Mouse (Mus musculus) embryo, embryonic 11.5 days (tissue): Measurements from ENCODE around the gene Exoc6.
"Not testable (repeated sequence)": the region's sequence is repeated elsewhere in the genome, so short reads cannot be mapped to it uniquely, and the experiment has no call there.

Source experiments
- DNase-seq: peaks from one replicate; pipeline ENCODE4 v3.0.0-alpha.2; 2012; ENCODE audit warnings: low read depth, low spot score

Exoc6 gene

DNA sequence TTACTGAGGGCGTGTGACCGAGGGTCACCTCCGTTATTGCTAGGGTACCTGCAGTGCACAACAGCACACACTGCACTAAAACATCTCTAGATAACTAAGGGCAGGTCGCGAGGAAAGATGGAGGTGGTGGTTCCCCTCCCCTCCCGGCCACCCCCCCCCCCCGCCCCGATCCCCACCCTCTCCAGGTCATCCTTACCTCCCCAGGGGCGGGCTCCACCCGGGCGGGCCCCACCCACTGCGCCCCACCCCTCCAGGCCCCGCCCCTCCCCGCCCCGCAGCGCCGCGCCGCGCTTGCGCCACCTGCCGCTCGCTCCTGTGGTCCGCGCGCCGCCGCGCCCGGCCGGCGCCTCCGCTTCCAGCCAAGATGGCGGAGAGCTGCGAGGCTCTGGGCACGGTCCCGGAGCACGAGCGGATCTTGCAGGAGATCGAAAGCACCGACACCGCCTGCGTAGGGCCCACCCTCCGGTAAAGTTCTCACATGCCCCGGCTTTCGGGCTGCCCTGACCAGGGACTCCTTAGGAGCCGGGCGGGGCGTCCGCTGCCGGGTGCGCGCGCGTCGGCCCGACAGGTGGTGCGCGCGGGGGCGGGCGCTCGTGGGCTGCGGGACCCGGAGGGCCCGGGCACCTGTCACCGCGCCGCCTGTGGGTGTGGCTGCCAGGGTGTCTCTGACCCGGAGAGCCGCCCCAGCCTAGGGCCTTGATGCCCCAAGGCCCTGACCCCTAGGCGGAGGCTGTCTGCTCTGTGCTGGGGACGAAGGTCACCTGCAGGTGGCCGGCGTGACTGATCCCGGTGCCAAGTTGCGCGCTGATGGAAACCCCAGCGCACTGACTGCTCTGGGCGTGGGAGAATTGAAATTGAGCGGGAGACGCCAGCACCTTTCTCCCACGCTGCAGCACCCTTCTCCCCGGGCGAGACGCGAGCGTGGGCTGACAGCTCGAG, at the start of gene Exoc6:
Gene Exoc6 (plus strand): TSS at position 318 of the 939 bp plus-strand sequence.
- peak; percentile 67 for DNase-seq

DNA sequence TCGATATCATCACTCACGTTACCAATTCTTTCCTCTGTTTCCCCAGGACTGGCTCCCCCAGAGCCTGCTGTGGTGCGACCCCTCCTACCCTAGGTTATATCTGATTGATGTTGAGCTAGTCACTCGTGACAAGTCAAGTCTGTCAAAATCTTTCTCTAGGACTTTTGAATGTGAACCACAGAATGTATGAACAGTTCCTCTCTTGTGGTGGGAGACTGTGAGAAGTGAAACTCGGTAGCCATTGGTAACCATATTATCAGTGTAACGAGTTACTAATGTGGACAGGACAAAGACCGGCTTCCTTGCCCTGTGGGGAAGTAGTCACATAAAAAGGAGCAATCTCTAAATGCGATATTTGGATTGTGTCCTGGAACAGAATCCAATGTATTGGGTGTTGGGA, 47.2 kb upstream of the Exoc6 start:
- no peak for DNase-seq

DNA sequence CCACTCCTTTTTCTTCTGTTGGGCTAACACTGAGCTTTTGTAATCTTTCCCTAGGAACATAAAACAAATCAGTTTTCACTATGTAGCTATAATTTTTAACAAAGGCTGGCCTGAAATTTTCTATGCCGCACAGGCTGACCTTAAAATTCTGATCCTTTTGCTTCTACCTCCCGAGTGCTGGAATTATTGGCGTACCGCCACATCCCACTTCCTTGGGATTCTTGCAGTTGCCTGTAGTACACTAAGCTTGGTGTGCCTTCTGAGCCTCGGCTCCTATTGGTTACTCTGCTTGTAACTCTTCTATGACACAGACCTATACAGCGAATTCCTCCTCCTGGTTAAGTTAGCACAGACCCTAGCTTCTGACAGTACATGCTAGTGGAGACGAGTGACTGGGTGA, 44.2 kb upstream of the Exoc6 start:
- no peak for DNase-seq

DNA sequence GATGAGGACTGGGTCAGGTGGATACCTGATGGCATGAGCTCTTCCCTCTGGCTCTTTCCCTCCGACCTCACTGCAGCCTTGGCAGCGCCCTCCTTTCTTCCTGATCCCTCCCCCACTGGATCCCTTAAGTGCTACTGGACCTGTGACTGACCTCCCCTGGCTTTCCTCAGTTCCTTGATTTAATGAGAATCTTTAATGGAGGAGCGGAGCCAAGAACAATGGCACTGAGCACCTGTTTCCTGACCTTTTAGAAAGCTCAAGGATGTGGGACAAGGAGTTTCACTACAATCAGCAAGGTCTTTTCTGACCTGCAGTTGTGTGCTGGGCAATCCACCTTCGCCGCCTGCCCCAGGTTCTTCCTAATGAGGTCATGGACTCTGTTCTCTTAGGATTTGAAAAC, 43.6 kb upstream of the Exoc6 start:
- no peak for DNase-seq

DNA sequence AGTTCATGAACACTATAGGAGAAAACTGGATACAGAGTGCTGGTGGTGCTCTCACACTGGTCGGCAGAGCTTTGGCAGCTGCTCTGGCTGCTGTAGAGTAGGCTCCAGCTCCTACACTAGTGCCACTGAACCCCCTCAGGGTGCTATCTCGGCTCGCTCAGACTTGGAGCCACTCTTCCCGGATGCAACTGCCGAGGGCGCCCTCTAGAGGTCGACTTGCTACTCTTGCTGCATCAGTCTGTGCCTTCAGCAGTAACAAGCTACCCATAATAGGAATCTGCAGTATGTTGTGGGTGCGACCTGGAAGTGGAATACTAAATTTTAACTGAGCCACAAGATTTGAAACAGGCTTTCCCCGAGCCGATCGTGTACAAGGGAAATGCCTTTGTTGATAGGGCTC, 40.5 kb upstream of the Exoc6 start:
- DNase-seq = peak; percentile 67

DNA sequence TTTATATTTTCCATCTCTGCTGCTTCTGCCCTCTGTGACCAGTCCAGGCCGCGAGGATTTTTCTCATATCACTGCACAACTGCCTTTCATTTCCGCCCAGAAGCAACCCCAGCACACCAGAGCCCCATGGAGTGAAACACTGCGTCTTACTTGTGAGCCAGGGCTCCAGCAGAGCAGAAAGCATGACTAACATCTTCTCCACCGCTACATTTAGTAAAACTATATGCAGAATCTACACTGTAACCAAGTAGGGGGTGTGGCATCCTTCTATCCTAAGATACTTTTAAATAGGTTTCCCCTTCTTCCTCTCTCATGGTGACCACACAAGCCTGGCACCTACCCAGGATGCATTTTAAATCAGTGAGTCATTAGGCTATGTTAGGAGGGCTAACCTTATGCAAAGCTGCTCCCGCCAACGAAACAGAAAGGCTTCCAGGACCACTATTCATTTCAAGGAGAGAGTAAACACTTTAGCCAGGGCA, 35.4 kb upstream of the Exoc6 start:
- no peak for DNase-seq

DNA sequence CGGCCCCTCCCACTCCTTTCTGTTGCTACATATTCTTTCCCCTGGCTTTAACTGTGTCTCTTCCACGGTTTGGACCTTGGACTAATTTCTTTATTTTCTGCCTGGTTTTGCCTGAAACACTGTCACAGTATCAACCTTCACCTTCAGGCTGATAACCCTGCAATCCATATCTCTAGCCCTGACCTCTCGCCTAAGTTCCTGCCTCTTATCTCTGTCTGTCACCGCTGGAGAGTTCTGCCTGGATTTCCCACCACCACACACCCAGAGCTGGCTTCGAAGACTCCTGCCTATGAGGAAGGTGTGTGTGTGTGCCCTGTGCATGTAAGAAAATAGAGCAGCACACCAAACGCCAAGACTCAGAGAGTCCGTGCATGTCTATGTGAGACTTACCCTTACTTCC, 32.8 kb upstream of the Exoc6 start:
- DNase-seq = no peak

DNA sequence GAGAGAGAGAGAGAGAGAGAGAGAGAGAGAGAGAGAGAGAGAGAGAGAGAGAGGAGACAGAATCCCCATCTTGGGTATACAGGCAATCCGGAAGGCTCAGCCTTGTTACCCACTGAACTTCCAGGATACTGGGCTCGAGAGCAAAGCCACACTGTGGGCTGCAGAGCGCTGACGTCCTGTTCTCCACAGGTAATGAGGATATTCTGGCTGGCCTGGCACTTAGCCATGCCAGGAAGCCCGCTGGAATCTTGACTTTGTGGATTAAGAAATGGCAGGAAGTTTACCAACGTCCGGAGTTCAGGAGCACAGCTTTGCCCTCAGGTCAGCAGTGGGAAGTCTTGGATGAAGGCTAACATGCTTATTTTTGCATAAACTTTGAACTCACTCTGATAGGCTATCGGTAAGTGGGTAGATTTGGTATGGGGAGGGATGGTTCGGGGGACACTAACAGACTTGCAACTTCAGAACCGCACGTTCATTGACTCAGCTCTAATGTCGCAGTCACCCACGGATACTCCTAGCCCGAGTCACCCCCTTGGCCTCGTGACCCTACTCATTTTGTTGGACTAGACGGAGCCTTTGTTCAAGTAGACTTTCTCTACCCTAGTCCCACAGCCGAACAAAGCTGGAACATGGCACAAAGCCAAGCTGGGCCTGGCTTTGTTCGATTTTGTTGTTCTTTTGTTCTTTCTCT, 29.3 kb upstream of the Exoc6 start:
- no peak for DNase-seq

DNA sequence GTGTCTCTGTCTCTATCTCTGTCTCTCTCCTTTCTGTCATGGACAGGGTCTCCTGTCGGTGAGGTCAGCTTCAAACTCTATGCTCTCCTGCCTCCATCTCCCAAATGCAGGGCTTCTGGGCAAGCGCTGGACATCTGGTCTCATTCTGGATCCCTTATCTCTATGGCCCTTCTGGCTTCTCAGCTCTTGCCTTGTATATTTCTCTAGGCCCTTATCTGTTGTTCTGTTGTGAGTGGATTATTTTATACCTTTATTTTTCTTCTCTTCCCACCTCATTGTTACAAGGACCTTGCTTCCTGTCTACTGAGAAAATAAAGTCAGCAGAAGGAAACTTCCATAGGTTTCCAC, 28.8 kb upstream of the Exoc6 start:
- no peak for DNase-seq

DNA sequence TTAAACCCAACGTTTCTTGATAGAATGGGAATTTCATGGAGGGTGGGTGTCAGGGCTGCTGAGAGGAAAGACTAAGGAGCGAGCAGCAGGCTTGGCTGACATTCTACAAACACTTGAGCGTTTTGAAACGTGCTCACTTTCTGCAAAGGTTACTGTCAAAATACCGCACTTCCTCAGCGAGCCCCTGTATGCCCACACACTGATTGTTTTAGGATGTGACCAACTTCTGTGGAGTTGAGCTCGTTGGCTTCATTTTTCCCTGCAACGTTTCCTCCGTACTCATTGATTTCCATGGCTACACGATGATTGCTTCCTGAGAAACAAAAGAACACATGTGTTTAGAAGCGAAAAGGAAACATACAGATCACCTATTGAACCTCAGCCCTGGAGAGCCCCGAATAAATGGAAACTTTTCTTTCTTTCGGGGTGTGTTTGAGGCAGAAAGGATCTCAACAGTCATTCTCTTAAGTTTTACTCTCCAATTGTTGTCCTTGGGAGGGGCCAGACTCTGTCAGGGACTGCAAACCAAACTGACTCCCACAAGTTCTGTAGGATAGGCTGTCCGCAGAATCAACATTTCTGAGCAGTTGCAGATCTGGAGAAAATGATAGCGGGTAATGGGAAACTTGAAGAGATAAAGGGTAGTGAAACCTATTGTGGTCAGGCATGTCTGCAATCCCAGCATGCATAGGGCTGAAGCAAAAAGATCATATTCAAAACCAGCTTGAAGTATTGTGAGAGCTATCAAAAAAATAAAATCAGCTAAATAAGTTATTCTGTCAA, 26.7 kb upstream of the Exoc6 start:
- no peak for DNase-seq

DNA sequence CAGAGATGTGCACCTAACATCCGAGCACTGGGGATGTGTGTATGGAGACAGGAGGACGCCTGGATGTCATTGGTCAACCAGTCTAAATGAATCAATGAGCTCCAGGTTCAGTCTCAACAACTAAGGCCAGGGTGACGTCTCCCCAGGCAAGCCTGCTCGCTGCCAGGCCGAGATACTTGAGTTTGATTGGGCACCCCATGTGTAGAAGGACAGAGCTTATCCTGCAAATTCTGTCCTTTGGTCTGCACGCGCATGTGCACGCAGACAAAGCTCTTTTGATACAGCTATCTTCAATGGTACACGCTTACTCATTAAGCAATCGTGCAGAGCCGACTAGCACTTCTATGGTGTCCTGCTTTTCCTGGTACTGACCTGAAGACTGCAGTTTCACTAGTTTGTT, 24.3 kb upstream of the Exoc6 start:
- DNase-seq = no peak

DNA sequence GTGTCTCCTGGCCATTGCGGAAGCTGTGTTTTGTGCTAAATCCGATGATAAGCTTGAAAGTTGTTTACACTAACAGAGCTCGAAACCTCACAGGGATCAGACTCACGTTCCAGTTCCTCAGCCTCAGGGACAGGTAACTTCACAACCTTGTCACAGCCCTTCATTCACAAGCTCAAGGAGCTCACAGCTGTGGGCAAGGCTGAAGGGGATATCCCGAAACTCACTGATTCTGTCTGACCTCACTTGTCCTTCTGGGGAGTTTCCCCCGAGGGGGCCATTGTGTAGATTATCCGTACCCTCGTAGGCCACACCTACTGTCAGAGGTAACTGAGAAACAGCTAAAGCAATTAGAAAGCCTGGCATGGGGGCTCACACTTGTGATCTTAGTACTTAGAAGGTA, 23.4 kb upstream of the Exoc6 start:
- DNase-seq = no peak

DNA sequence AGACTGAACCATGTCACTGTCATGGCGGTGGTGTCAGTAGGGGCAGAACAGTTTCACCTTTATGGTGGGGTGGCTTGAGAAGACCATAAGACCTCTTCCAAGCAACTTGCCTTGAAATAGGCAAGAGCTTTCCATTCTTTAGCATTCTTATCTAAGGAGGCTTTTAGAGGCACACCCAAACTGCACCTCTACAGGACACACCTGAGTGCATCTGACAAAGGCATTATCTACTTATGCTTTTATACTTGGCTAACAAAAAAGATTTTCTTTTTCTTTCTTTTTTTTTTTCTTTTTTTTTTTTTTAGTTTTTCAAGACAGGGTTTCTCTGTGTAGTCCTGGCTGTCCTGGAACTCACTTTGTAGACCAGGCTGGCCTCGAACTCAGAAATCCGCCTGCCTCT, 22.5 kb upstream of the Exoc6 start:
- not testable (repeated sequence) for DNase-seq

DNA sequence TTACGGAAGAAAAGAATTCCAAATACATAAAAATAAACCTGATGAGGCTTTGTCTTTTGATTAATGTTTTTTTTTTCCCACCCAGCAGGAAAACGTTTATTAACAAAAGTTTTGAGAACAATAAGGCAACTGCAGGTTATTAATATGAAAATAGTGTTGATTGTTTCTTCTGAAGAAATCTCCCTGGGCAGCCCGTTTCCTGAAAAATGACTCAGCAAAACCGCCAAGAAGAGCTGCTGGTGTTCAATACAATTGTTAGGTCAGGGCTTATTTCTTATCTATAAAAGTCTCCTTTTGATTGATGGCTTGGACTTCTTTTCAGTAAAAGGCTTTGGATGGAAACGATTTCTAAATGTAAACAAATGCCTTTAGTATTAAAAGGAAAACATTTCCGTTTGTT, 21.6 kb upstream of the Exoc6 start:
- DNase-seq = no peak

DNA sequence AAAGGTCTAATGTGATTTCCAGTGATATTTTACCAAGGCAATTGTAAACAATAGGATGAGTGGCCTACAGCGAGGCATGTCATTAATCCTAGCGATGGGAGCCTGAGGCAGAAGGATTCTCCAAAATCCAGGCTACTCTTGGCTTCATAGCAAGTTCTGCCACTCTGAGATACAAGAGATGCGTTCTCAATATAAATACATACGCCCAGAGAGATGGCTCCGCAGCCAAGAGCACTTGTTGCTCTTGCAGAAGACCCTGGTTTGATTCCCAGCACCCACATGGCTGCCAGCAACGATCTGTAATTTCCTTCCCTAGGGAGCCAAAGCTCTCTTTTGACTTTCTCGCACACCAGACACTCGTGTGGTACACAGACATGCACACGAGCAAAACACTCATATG, 20.9 kb upstream of the Exoc6 start:
- DNase-seq = no peak

DNA sequence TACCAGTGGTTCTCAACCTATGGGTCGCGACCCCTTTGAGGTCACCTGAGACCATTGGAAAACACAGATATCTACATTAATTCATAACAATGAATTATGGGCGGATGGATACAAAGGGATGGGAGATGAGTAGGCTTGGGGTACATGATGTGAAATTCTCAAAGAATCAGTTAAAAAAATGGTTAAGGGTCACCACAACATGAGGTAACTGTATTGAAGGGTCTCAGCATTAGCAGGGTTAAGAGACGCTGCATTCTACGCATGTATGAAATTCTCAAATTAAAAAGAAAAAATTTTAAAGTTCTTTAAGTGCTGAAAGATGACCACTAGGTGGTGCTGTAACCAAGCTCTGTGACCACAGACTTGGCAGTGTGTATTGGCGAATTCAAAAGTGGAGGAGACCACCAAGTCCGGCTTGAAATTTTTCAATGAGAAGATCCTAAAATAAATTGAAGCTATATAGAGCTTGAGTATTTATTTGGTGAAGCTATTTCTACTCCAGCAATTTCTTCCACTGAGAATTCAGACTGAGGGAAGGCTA, 20.2 kb upstream of the Exoc6 start:
- peak; percentile 45 for DNase-seq

DNA sequence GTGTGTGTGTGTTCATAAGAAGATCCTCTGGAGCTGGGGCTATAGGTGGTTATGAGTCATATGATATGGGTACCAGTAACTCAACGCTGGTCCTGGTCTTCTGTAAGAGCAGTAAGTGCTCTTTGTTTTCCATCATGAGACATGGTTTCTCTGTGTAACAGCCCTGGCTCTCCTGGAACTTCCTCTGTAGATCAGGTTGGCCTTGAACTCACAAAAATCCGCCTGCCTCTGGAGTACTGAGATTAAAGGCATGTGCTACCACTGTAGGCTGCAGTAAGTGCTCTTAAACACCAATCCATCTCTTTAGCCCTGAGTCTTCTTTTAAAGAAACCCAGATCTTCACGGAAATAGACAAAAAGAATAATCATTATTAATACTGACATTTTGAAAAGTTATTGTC, 19.6 kb upstream of the Exoc6 start:
- DNase-seq = no peak

DNA sequence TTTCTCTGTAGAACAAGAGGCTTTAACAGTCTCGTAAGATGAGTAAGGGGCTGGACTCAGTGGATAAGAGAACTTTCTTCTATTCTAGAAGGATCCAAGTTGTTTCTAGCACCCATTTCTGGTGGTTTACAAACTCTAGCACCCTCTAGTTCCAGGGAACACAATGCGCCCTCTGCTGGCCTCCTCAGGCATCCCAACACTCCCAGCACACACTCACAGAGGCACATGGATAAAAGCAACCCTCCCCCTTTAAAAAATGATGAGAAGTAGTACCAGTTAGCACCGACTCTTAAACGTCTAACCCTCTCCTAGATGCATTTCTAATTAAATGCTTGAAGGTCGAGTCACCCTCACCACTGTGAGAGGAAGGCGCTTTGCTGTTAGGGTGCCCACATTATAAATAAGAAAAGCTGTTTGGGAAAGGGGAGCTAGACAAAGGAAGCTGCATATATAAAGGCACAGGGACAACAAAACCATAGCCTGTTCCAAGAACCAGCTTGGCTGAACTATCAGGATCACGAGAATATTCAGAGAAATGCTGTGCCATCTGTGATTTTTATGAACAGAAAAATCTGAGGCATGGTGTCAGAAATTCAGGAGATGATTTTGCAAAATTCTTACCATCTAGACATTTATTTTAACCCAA, 18.9 kb upstream of the Exoc6 start:
- DNase-seq = no peak

DNA sequence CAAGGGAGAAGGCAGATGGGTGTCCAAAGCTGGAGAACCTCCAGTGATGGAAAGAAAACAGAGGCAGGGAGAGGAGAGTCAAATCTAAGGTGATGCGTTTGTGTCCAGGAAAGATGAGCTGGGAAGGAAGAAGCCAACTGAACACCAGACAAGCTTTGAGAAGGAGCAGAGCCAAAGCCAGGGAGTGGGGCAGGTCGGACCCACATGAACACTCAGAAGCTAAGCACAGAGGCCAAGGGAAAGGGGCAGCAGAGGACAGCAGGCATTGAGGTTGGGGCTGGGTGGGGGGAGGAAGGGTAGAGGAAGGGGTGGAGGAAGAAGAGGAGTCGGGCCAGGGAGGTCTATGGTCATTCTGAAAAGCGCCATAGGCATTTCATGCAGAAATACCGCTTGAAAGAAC, 17.0 kb upstream of the Exoc6 start:
- DNase-seq = no peak

DNA sequence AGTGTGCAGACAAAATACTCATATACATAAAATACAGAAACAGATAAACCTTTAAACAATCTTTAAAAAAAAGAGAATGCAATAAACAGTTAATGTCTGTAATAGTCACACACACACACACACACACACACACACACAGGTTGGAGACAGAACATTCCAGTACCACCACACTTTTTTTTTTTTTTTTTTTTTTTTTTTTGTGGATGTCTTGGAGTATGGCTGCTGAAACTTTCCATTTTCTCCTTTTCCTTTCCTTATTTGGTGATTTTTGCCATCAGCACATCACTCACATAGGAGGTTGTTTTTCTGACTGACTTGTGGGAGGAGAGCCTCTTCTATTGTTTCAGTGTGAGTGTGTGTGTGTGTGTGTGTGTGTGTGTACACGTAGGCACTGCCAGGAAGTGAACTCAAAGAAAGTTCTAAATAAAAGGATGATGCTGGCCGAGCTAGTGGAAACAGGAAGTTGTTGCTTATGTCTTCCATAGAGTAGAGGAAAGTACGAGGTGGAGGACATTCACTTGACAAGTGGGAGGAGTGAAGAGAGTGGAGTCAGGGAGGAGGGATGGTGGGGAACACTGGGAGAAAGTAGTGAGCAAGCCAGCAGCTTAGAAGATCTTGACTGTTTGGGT, 15.4 kb upstream of the Exoc6 start:
- DNase-seq = no peak

DNA sequence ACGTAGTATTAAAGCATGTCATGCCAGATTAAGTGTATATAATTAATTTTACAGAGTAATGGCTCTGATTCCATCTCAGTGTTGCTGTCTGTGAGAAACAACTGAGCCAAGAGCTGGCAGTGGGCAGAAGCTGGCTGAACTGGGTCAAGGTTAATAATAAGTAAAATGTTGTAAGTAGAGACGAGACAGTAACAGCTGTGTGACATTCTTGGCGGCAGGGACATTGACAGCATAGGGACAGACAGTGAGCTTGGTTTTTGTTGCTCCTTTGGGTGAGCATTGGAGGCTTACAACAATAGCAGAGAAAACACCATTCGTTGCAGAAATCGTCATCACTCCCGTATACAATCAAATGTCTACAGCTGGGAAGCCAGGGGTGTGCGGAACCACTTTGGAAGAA, 13.8 kb upstream of the Exoc6 start:
- no peak for DNase-seq
